Mouse (Mus musculus) lung, postnatal 0 days (tissue): ENCODE measurements at regions not wholly inside any gene's neighbourhood (a gene's known extent, or its start where the extent isn't known, plus 50 kb on each side); places are given as distances from the start of the nearest gene placed in this dataset.

Source experiments
- ATAC-seq: fragments of 200-750 bp; cut with Nextera tagmentation; 2 replicates; pipeline ENCODE4 v1.8.0; 2017; ENCODE audit warnings: moderate library complexity
- DNase-seq: peaks from one replicate; pipeline ENCODE4 v3.0.0-alpha.2; 2016; ENCODE audit warnings: low spot score
- H3K27ac ChIP-seq: fragments of 300-500 bp; sonication (generic); 2 replicates; pipeline ENCODE4 v1.5.1; 2014; ENCODE audit warnings: antibody characterized with exemption, mild to moderate bottlenecking, low read length, mixed read lengths
- H3K27me3 ChIP-seq: fragments of 300-500 bp; sonication (generic); replicated peaks from 2 replicates; pipeline ENCODE4 v1.6.1; 2014; ENCODE audit warnings: low read length, mixed read lengths; ENCODE audit not compliant: insufficient read depth
- H3K36me3 ChIP-seq: fragments of 300-500 bp; sonication (generic); 2 replicates; pipeline ENCODE4 v1.6.1; 2014; ENCODE audit warnings: low read length, mixed read lengths; ENCODE audit not compliant: insufficient read depth
- H3K4me1 ChIP-seq: fragments of 300-500 bp; sonication (generic); 2 replicates; pipeline ENCODE4 v1.6.1; 2014; ENCODE audit warnings: antibody characterized with exemption, low read depth, low read length, mixed read lengths; ENCODE audit not compliant: insufficient read depth
- H3K4me2 ChIP-seq: fragments of 300-500 bp; sonication (generic); replicated peaks from 2 replicates; pipeline ENCODE4 v1.6.1; 2014; ENCODE audit warnings: low read depth, mild to moderate bottlenecking, low read length, moderate library complexity, mixed read lengths
- H3K4me3 ChIP-seq: fragments of 300-500 bp; sonication (generic); 2 replicates; pipeline ENCODE4 v1.5.1; 2014; ENCODE audit warnings: low read depth, low read length
- H3K9ac ChIP-seq: fragments of 300-500 bp; sonication (generic); replicated peaks from 2 replicates; pipeline ENCODE4 v1.6.1; 2014; ENCODE audit warnings: low read depth, mild to moderate bottlenecking
- H3K9me3 ChIP-seq: fragments of 300-500 bp; sonication (generic); 2 replicates; pipeline ENCODE4 v1.6.1; 2016; ENCODE audit warnings: low read length, mixed read lengths
- CTCF ChIP-seq: IDR thresholded peaks from 2 replicates; pipeline ENCODE4 v1.5.1; 2016; ENCODE audit warnings: antibody characterized with exemption, mild to moderate bottlenecking
- EP300 ChIP-seq: IDR thresholded peaks from 2 replicates; pipeline ENCODE4 v1.6.1; 2016; ENCODE audit warnings: antibody characterized with exemption, mild to moderate bottlenecking, control low read depth
- WGBS: fragments of 180-500 bp; shearing (Covaris S2); extraction: QIAGEN DNeasy Blood & Tissue Kit; methylation state at CpG from one replicate; pipeline ENCODE4 v1.1.7; 2014; 5-methylcytosine and 5-hydroxymethylcytosine counted together

DNA sequence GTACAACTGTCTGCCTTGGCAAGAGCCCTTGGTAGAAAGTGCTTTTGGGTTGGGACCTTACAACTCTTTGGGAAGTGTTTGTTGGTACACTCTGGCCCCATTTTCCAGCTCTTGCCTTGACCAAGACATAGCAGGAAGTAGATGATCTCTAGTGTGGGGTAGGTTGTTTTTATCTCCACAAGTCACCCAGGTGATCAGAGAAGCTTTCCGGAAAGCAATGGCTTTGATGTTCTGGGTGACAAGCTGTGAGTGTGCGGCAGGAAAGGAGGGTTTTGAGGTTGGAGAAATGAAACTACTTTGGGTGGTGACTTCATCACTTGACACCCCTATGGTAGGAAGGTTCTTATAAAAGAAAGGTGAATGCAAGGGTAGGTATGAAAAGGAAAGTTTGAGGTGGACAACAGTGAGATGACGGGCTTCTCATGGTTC is 1246.8 kb upstream of the A1bg start:
- Histone ChIP-seq H3K9me3 (no peaks in the 10 kb centered on the region), H3K27me3 (no peaks in the 10 kb centered on the region), H3K36me3 (no peaks in the 10 kb centered on the region), H3K4me2 (no peak overlapping the region), H3K4me3 (no peak overlapping the region), H3K9ac (no peak overlapping the region), H3K4me1 (no peaks in the 10 kb centered on the region), H3K27ac (no peak overlapping the region)
- no peak for TF ChIP-seq EP300
- no peak for TF ChIP-seq CTCF
- WGBS, result 91% methylated on average over 3 of the region's 3 CpGs
- ATAC-seq (no peak), DNase-seq (no peak)

DNA sequence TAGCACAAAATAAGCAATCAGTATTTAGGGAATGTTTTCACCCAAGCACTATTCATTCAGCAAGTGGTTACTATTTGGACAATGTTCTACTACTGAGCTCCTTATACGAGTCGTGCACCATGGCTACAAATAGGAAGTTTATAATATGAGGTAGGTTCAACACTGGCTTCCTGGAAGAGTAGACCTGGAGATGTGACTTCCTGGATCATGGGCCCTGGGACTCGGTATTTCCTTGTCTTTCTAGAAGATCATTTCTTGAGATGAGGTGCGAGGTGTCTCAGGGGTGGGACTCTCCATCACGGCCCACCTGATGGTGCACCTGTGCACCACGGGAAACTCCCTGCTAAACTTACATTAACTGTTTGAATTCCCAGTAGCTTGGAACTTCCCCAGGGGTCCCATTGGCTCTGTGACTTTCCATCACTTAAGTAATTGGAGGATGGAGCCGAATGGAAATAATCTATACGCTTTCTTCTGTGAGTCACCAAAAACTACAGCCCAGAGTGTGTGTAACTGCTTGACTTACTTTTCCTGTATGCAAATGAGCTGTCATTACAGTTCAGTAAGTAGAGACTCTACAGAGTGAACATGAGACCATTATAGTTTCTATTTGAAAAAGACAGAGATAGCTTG is 1246.3 kb upstream of the A1bg start:
- Histone ChIP-seq H3K9me3 (no peaks in the 10 kb centered on the region), H3K4me1 (no peaks in the 10 kb centered on the region), H3K4me2 (no peak overlapping the region), H3K27ac (no peak overlapping the region), H3K36me3 (no peaks in the 10 kb centered on the region), H3K9ac (no peak overlapping the region), H3K4me3 (no peak overlapping the region), H3K27me3 (no peaks in the 10 kb centered on the region)
- DNase-seq, result no peak
- WGBS, result 88% methylated on average over 8 of the region's 8 CpGs
- no peak for ATAC-seq
- TF ChIP-seq EP300, result no peak
- no peak for TF ChIP-seq CTCF

DNA sequence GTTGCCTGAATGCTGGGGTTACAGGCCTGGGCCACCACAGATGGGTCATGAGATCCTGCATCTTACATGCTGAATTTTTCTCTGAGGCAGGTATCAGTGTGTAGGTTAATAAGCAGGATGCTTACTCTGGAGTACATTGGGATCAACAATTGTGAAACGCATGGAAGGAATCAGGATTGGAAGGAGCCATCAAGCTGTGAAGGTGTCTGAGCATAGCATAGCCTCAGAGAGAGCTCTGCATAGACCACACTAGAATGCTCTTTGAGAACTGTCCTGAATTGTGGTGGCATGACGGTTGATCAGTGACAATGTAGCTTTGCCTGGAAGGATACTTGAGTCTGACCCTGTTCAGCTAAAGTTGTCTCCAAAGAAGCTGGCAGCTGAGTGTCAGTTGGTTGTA is 1245.7 kb upstream of the A1bg start:
- H3K27me3 ChIP-seq, result no peaks in the 10 kb centered on the region
- H3K27ac ChIP-seq, result no peak overlapping the region
- ATAC-seq, result no peak
- no peak overlapping the region for H3K9ac ChIP-seq
- H3K4me2 ChIP-seq, result no peak overlapping the region
- 94% methylated on average over 2 of the region's 2 CpGs for WGBS
- H3K4me1 ChIP-seq, result no peaks in the 10 kb centered on the region
- no peak for DNase-seq
- no peak for TF ChIP-seq CTCF
- no peak for TF ChIP-seq EP300
- H3K36me3 ChIP-seq, result no peaks in the 10 kb centered on the region
- no peaks in the 10 kb centered on the region for H3K9me3 ChIP-seq
- no peak overlapping the region for H3K4me3 ChIP-seq

DNA sequence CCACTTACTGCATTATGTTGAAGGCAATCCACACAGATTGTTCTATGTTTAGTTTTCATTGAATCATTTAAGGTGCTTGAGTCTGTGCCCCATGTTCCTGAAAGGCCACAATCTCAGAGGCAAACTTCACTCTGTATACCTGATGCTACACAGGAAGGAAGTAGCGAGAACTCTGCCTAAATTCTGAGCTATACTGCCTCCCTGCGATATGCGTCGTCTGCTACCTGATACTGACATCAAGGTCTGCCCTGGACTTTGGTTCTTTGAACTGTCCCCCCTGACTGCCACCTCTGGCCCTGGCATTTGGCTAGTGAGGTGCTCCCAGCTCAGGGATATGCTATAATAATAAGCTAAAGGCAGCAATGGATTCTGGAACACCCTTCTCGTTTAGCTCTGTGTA is 1244.0 kb upstream of the A1bg start:
- DNase-seq (no peak), ATAC-seq (no peak)
- no peaks in the 10 kb centered on the region for H3K4me1 ChIP-seq
- 88% methylated on average over 5 of the region's 5 CpGs for WGBS
- TF ChIP-seq EP300 (no peak), CTCF (no peak)
- H3K27me3 ChIP-seq, result no peaks in the 10 kb centered on the region
- H3K9me3 ChIP-seq, result no peaks in the 10 kb centered on the region
- no peak overlapping the region for H3K27ac ChIP-seq
- H3K36me3 ChIP-seq, result no peaks in the 10 kb centered on the region
- no peak overlapping the region for H3K9ac ChIP-seq
- no peak overlapping the region for H3K4me2 ChIP-seq
- H3K4me3 ChIP-seq, result no peak overlapping the region

- TF ChIP-seq CTCF (no peak), EP300 (no peak)
- H3K27me3 ChIP-seq, result no peaks in the 10 kb centered on the region
- H3K36me3 ChIP-seq, result no peaks in the 10 kb centered on the region
- H3K9me3 ChIP-seq, result no peaks in the 10 kb centered on the region
- H3K4me1 ChIP-seq, result no peaks in the 10 kb centered on the region
- no peak overlapping the region for H3K9ac ChIP-seq
- no peak overlapping the region for H3K4me3 ChIP-seq
- no peak overlapping the region for H3K27ac ChIP-seq
- 70% methylated on average over 10 of the region's 10 CpGs for WGBS
- DNase-seq, result peak; percentile 61
- ATAC-seq, result no peak
- H3K4me2 ChIP-seq, result no peak overlapping the region
Measured at GRCm38 (mm10) chr15:62165826-62166500, 1243.2 kb upstream of the A1bg start.

GRCm38 (mm10) chr15:62164766-62165410 is 1242.1 kb upstream of the A1bg start:
- no peak for ATAC-seq
- H3K4me1 ChIP-seq, result no peaks in the 10 kb centered on the region
- TF ChIP-seq EP300 (no peak), CTCF (no peak)

More at GRCm38 (mm10) chr15:62164766-62165410, 1242.1 kb upstream of the A1bg start:
- H3K27me3 ChIP-seq, result no peaks in the 10 kb centered on the region
- no peak overlapping the region for H3K27ac ChIP-seq
- no peak overlapping the region for H3K4me3 ChIP-seq
- no peak for DNase-seq
- no peak overlapping the region for H3K4me2 ChIP-seq
- no peak overlapping the region for H3K9ac ChIP-seq
- no peaks in the 10 kb centered on the region for H3K36me3 ChIP-seq
- H3K9me3 ChIP-seq, result no peaks in the 10 kb centered on the region
- 96% methylated on average over 9 of the region's 9 CpGs for WGBS
